ENCODE assay signal across 42 mouse cellular contexts in the genomic region with DNA sequence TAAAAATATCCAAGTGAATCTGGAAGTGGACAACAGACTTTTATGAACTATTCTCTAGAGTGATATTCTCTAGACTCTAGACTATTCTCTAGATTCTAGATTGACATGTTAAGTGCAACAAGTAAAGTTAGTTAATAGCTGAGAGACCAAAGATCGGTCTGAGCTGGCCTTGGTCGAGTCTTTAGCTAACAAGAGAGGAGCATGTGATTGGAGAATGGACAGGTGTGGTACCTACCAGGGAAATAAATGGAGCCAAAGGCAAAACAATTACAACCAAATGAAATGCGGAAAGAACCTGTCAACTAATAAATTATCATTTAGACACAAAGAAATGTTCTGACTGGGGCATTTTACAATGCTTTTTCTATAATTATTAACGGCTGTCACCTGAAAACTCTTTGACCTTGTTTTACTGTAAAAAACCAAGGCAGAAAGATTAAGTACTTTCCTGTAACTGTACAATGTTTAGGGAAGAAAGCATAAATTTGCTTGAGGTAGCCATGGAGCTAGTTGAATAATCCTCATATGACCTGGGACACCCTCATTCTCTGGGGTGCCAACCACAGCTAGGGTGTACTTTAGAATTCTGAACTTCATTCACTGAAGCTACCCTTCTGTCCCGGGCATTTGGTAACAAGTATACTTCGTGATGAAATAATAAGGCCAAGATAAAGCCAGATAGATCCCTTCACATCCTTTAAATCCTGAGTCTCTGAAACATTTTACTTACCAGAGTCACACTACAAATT. TPM values are rescaled to one million over a fixed set of nuclear protein-coding genes. Genes with fewer than 3 reads are reported as not detected.
"Had no signal": no experiment of that assay in that cellular context is flagged by ENCODE, and none has a peak within 500 bp of the region (broad histone marks: within the 10 kb centered on the region; RNA-seq: fewer than 3 reads in every experiment).

No protein-coding gene starts in this region.

- H3K4me2 ChIP-seq: heart, embryonic 12.5 days; hindbrain, embryonic 12.5 days; hindbrain, embryonic 14.5 days; limb, embryonic 13.5 days; limb, embryonic 15.5 days had no signal

- DNase-seq: gastrocnemius, adult 2 months; gastrocnemius, postnatal 10 days; gastrocnemius, postnatal 25 days; heart, adult 18-20 months; heart, postnatal 10 days; heart, postnatal 4 days; kidney, adult 2 months; kidney, adult 9 months; kidney, postnatal 10 days; kidney, postnatal 25 days; kidney, postnatal 4 days; layer of hippocampus, adult 9-11 months; layer of hippocampus, postnatal 36 days; left cerebral cortex, postnatal 4 days had no signal

- H3K27ac ChIP-seq: gastrocnemius, adult 2 months; heart, embryonic 10.5 days; hindbrain, embryonic 10.5 days; hindbrain, embryonic 12.5 days; hindbrain, embryonic 14.5 days; limb, embryonic 13.5 days; limb, embryonic 15.5 days; liver, embryonic 14.5 days had no signal

- H3K36me3 ChIP-seq: heart, embryonic 10.5 days; heart, embryonic 12.5 days; hindbrain, embryonic 10.5 days; hindbrain, embryonic 12.5 days; limb, embryonic 13.5 days; limb, embryonic 15.5 days had no signal

- H3K4me1 ChIP-seq: heart, embryonic 10.5 days; heart, embryonic 12.5 days; hindbrain, embryonic 10.5 days; hindbrain, embryonic 12.5 days; limb, embryonic 13.5 days; limb, embryonic 15.5 days had no signal

- H3K9ac ChIP-seq: heart, embryonic 12.5 days; hindbrain, embryonic 12.5 days; hindbrain, embryonic 14.5 days; limb, embryonic 13.5 days; limb, embryonic 15.5 days; liver, embryonic 14.5 days had no signal

- H3K9me3 ChIP-seq: heart, embryonic 10.5 days; heart, embryonic 12.5 days; hindbrain, embryonic 10.5 days; hindbrain, embryonic 12.5 days; limb, embryonic 13.5 days; limb, embryonic 15.5 days had no signal

- H3K4me3 ChIP-seq: gastrocnemius, adult 2 months; heart, embryonic 10.5 days; heart, embryonic 12.5 days; hindbrain, embryonic 10.5 days; hindbrain, embryonic 12.5 days; limb, embryonic 13.5 days; limb, embryonic 15.5 days had no signal

- ATAC-seq: forebrain, embryonic 16.5 days; hindbrain, embryonic 16.5 days had no signal

- H3K27me3 ChIP-seq: heart, embryonic 12.5 days; hindbrain, embryonic 12.5 days; limb, embryonic 13.5 days; limb, embryonic 15.5 days had no signal

RNA-seq across cellular contexts. Expression of gene Gm5269, which starts 13.4 kb away (rescaled TPM):
- total RNA-seq: gastrocnemius, adult 2 months; gastrocnemius, postnatal 10 days; gastrocnemius, postnatal 25 days; gastrocnemius, postnatal 4 days; granulocyte monocyte progenitor cell, adult 5-6 weeks; heart, adult 18-20 months; heart, adult 8-10 months; heart, postnatal 10 days; heart, postnatal 25 days; heart, postnatal 4 days; layer of hippocampus, adult 18-20 months; layer of hippocampus, adult 8-10 months; layer of hippocampus, postnatal 14 days; layer of hippocampus, postnatal 36 days; left cerebral cortex, adult 18-20 months; left cerebral cortex, adult 8-10 months; left cerebral cortex, postnatal 10 days; left cerebral cortex, postnatal 25 days; left cerebral cortex, postnatal 4 days had no signal
- polyA plus RNA-seq: forebrain, embryonic 16.5 days; frontal cortex, adult 2 months; heart, embryonic 10.5 days; heart, embryonic 12.5 days; heart, embryonic 14.5 days; heart, embryonic 16.5 days; hindbrain, embryonic 10.5 days; hindbrain, embryonic 12.5 days; hindbrain, embryonic 14.5 days; hindbrain, embryonic 16.5 days; intestine, embryonic 14.5 days; kidney, adult 2 months; kidney, embryonic 16.5 days; limb, embryonic 11.5 days; limb, embryonic 13.5 days; limb, embryonic 15.5 days; liver, embryonic 11.5 days had no signal
